Mouse (Mus musculus) liver, postnatal 0 days (tissue): ENCODE results near the gene Gm9913. TPM values are rescaled to one million over a fixed set of nuclear protein-coding genes. Genes with fewer than 3 reads are reported as not detected.

Experiments
- ATAC-seq: fragments of 200-750 bp; cut with Nextera tagmentation; 2 replicates; pipeline ENCODE4 v1.8.0; 2017; ENCODE audit warnings: mild to moderate bottlenecking, moderate library complexity
- DNase-seq: peaks from one replicate; pipeline ENCODE4 v3.0.0-alpha.2; 2016
- H3K27ac ChIP-seq: fragments of 300-500 bp; sonication (generic); 2 replicates; pipeline ENCODE4 v1.5.1; 2014; ENCODE audit warnings: antibody characterized with exemption, moderate library complexity, mild to moderate bottlenecking, low read depth
- H3K27me3 ChIP-seq: fragments of 300-500 bp; sonication (generic); 2 replicates; pipeline ENCODE4 v1.6.1; 2014; ENCODE audit warnings: low read length, control low read depth, mixed read lengths; ENCODE audit not compliant: insufficient read depth
- H3K36me3 ChIP-seq: fragments of 300-500 bp; sonication (generic); replicated peaks from 2 replicates; pipeline ENCODE4 v1.6.1; 2014; ENCODE audit warnings: mild to moderate bottlenecking, control low read depth, low read length, moderate library complexity, mixed read lengths; ENCODE audit not compliant: insufficient read depth
- H3K4me1 ChIP-seq: fragments of 300-500 bp; sonication (generic); 2 replicates; pipeline ENCODE4 v1.6.1; 2014; ENCODE audit warnings: antibody characterized with exemption, mild to moderate bottlenecking, control low read depth; ENCODE audit not compliant: insufficient read depth
- H3K4me2 ChIP-seq: fragments of 300-500 bp; sonication (generic); 2 replicates; pipeline ENCODE4 v1.6.1; 2014; ENCODE audit warnings: low read depth, mild to moderate bottlenecking, low read length, moderate library complexity, mixed read lengths
- H3K4me3 ChIP-seq: fragments of 300-500 bp; sonication (generic); 2 replicates; pipeline ENCODE4 v1.5.1; 2014; ENCODE audit warnings: low read depth, low read length
- H3K9ac ChIP-seq: fragments of 300-500 bp; sonication (generic); replicated peaks from 2 replicates; pipeline ENCODE4 v1.6.1; 2014; ENCODE audit warnings: mild to moderate bottlenecking, moderate library complexity
- H3K9me3 ChIP-seq: fragments of 300-500 bp; sonication (generic); 2 replicates; pipeline ENCODE4 v1.6.1; 2016; ENCODE audit warnings: mild to moderate bottlenecking, control low read depth, low read length, mixed read lengths
- CTCF ChIP-seq: sonication (generic); IDR thresholded peaks from 2 replicates; pipeline ENCODE4 v1.5.1; 2016; ENCODE audit warnings: antibody characterized with exemption, low read depth
- EP300 ChIP-seq: IDR thresholded peaks from 2 replicates; pipeline ENCODE4 v1.6.1; 2016; ENCODE audit warnings: antibody characterized with exemption, low read depth, mild to moderate bottlenecking
- WGBS: fragments of 180-500 bp; shearing (Covaris S2); extraction: QIAGEN DNeasy Blood & Tissue Kit; methylation state at CpG from one replicate; pipeline ENCODE4 v1.1.7; 2014; ENCODE audit not compliant: insufficient replicate concordance; 5-methylcytosine and 5-hydroxymethylcytosine counted together
- polyA plus RNA-seq: library from polyadenylated mRNA; unstranded; fragments of >200 nt; fragmentation: Nextera tagmentation; extraction: Ambion mirVana; gene quantifications from 2 replicates; pipeline ENCODE4 v1.2.1, GENCODE M21; 2015

Gene Gm9913
- polyA plus RNA-seq, 1 experiment from 2014 or later: not detected

GRCm38 (mm10) chr2:125471721-125472120, 33.2 kb upstream of the Gm9913 start:
- Histone ChIP-seq H3K27ac (no peak overlapping the region), H3K9ac (no peak overlapping the region), H3K36me3 (no peaks in the 10 kb centered on the region), H3K4me3 (no peak overlapping the region), H3K9me3 (no peaks in the 10 kb centered on the region), H3K4me1 (0 out of 2 replicates have a peak, but pooled peaks cover 2% of the 10 kb centered on the region), H3K4me2 (no peak overlapping the region), H3K27me3 (no peaks in the 10 kb centered on the region)
- ATAC-seq: no peak
- DNase-seq: no peak
- WGBS: 71% methylated on average over 4 of the region's 4 CpGs
- TF ChIP-seq CTCF: no peak
- no peak for TF ChIP-seq EP300

- H3K4me3 ChIP-seq: no peak overlapping the region
- no peak overlapping the region for H3K27ac ChIP-seq
- H3K27me3 ChIP-seq: no peaks in the 10 kb centered on the region
- no peak overlapping the region for H3K4me2 ChIP-seq
- H3K9ac ChIP-seq: no peak overlapping the region
- no peak for TF ChIP-seq CTCF
- TF ChIP-seq EP300: no peak
- 67% methylated on average over 2 of the region's 2 CpGs for WGBS
- no peaks in the 10 kb centered on the region for H3K9me3 ChIP-seq
- DNase-seq (no peak), ATAC-seq (no peak)
- H3K36me3 ChIP-seq: no peaks in the 10 kb centered on the region
- H3K4me1 ChIP-seq: 0 out of 2 replicates have a peak, but pooled peaks cover 2% of the 10 kb centered on the region
These were observed 31.7 kb upstream of the Gm9913 start for GRCm38 (mm10) chr2:125473228-125473627.

- 61% methylated on average over 5 of the region's 5 CpGs for WGBS
These were observed 30.2 kb upstream of the Gm9913 start for GRCm38 (mm10) chr2:125474690-125475089.

GRCm38 (mm10) chr2:125476231-125476630, 28.7 kb upstream of the Gm9913 start:
- no peak for TF ChIP-seq CTCF
- no peak overlapping the region for H3K27ac ChIP-seq
- H3K4me3 ChIP-seq: no peak overlapping the region
- 64% methylated on average over 3 of the region's 3 CpGs for WGBS
- H3K4me1 ChIP-seq: no peaks in the 10 kb centered on the region
- DNase-seq (no peak), ATAC-seq (no peak)
- no peaks in the 10 kb centered on the region for H3K27me3 ChIP-seq
- H3K9me3 ChIP-seq: no peaks in the 10 kb centered on the region
- no peak overlapping the region for H3K4me2 ChIP-seq
- H3K36me3 ChIP-seq: no peaks in the 10 kb centered on the region
- H3K9ac ChIP-seq: no peak overlapping the region

More at GRCm38 (mm10) chr2:125474690-125475089, 30.2 kb upstream of the Gm9913 start:
- H3K4me3 ChIP-seq: no peak overlapping the region
- 0 out of 2 replicates have a peak, but pooled peaks cover 2% of the 10 kb centered on the region for H3K4me1 ChIP-seq
- TF ChIP-seq CTCF (no peak), EP300 (no peak)
- no peaks in the 10 kb centered on the region for H3K36me3 ChIP-seq
- DNase-seq (no peak), ATAC-seq (no peak)
- H3K4me2 ChIP-seq: no peak overlapping the region
- no peaks in the 10 kb centered on the region for H3K9me3 ChIP-seq
- no peaks in the 10 kb centered on the region for H3K27me3 ChIP-seq
- no peak overlapping the region for H3K9ac ChIP-seq
- no peak overlapping the region for H3K27ac ChIP-seq

GRCm38 (mm10) chr2:125477367-125477766, 27.5 kb upstream of the Gm9913 start:
- 71% methylated on average over 3 of the region's 3 CpGs for WGBS
- Histone ChIP-seq H3K27ac (no peak overlapping the region), H3K9me3 (no peaks in the 10 kb centered on the region), H3K27me3 (no peaks in the 10 kb centered on the region), H3K4me2 (no peak overlapping the region), H3K4me1 (no peaks in the 10 kb centered on the region), H3K36me3 (no peaks in the 10 kb centered on the region), H3K9ac (no peak overlapping the region), H3K4me3 (no peak overlapping the region)
- DNase-seq: no peak
- no peak for TF ChIP-seq EP300
- TF ChIP-seq CTCF: no peak
- no peak for ATAC-seq

- H3K9ac ChIP-seq: no peak overlapping the region
- H3K27me3 ChIP-seq: no peaks in the 10 kb centered on the region
- no peaks in the 10 kb centered on the region for H3K36me3 ChIP-seq
- no peak overlapping the region for H3K4me2 ChIP-seq
- TF ChIP-seq CTCF (no peak), EP300 (no peak)
- no peak overlapping the region for H3K4me3 ChIP-seq
- WGBS: 40% methylated on average over 4 of the region's 4 CpGs
- no peak for ATAC-seq
- DNase-seq: no peak
- no peak overlapping the region for H3K27ac ChIP-seq
- H3K9me3 ChIP-seq: no peaks in the 10 kb centered on the region
- H3K4me1 ChIP-seq: no peaks in the 10 kb centered on the region
These were observed 26.2 kb upstream of the Gm9913 start for GRCm38 (mm10) chr2:125478705-125479104.

GRCm38 (mm10) chr2:125480057-125480456, 24.8 kb upstream of the Gm9913 start:
- no peaks in the 10 kb centered on the region for H3K4me1 ChIP-seq
- no peaks in the 10 kb centered on the region for H3K9me3 ChIP-seq
- no peak for TF ChIP-seq CTCF
- no peak for TF ChIP-seq EP300
- no peaks in the 10 kb centered on the region for H3K27me3 ChIP-seq
- no peak overlapping the region for H3K27ac ChIP-seq
- WGBS: 70% methylated on average over 5 of the region's 5 CpGs
- H3K4me3 ChIP-seq: no peak overlapping the region
- H3K9ac ChIP-seq: no peak overlapping the region
- H3K36me3 ChIP-seq: no peaks in the 10 kb centered on the region
- ATAC-seq (no peak), DNase-seq (no peak)
- H3K4me2 ChIP-seq: no peak overlapping the region
